Mouse (Mus musculus) limb, embryonic 11.5 days (tissue): Measurements from ENCODE around the gene Phyhipl. TPM values are rescaled to one million over a fixed set of nuclear protein-coding genes. Genes with fewer than 3 reads are reported as not detected.

ENCODE experiments used
- ATAC-seq: fragments of 200-750 bp; cut with Nextera tagmentation; 2 replicates; pipeline ENCODE4 v1.8.0; 2017; ENCODE audit warnings: low read depth; ENCODE audit not compliant: insufficient number of reproducible peaks, low FRiP score, low TSS enrichment
- DNase-seq: peaks from one replicate; pipeline ENCODE4 v3.0.0-alpha.2; 2015; ENCODE audit warnings: low spot score
- H3K27ac ChIP-seq: fragments of 300-500 bp; sonication (generic); replicated peaks from 2 replicates; pipeline ENCODE4 v1.5.1; 2014; ENCODE audit warnings: low read depth, mild to moderate bottlenecking, low read length
- H3K27me3 ChIP-seq: fragments of 300-500 bp; sonication (generic); 2 replicates; pipeline ENCODE4 v1.6.1; 2014; ENCODE audit warnings: mild to moderate bottlenecking, low read length, mixed read lengths; ENCODE audit not compliant: control insufficient read depth, insufficient read depth
- H3K36me3 ChIP-seq: fragments of 300-500 bp; sonication (generic); 2 replicates; pipeline ENCODE4 v1.6.1; 2014; ENCODE audit warnings: mild to moderate bottlenecking, low read length, moderate library complexity, mixed read lengths; ENCODE audit not compliant: control insufficient read depth, insufficient read depth
- H3K4me1 ChIP-seq: fragments of 300-500 bp; sonication (generic); 2 replicates; pipeline ENCODE4 v1.6.1; 2014; ENCODE audit warnings: low read length, mixed read lengths; ENCODE audit not compliant: control insufficient read depth, insufficient read depth
- H3K4me2 ChIP-seq: fragments of 300-500 bp; sonication (generic); 2 replicates; pipeline ENCODE4 v1.6.1; 2014; ENCODE audit warnings: low read depth, mild to moderate bottlenecking, moderate library complexity; ENCODE audit not compliant: severe bottlenecking
- H3K4me3 ChIP-seq: fragments of 300-500 bp; sonication (generic); 2 replicates; pipeline ENCODE4 v1.5.1; 2014; ENCODE audit warnings: low read depth, low read length
- H3K9ac ChIP-seq: fragments of 300-500 bp; sonication (generic); 2 replicates; pipeline ENCODE4 v1.6.1; 2014; ENCODE audit warnings: mild to moderate bottlenecking, low read length
- H3K9me3 ChIP-seq: fragments of 300-500 bp; sonication (generic); 2 replicates; pipeline ENCODE4 v1.6.1; 2016; ENCODE audit warnings: low read length; ENCODE audit not compliant: control insufficient read depth
- WGBS: fragments of 180-500 bp; shearing (Covaris S2); extraction: QIAGEN DNeasy Blood & Tissue Kit; methylation state at CpG from one replicate; pipeline ENCODE4 v1.1.7; 2014; 5-methylcytosine and 5-hydroxymethylcytosine counted together
- polyA plus RNA-seq: library from polyadenylated mRNA; unstranded; fragments of >200 nt; fragmentation: Nextera tagmentation; extraction: Ambion mirVana; gene quantifications from 2 replicates; pipeline ENCODE4 v1.2.1, GENCODE M21; 2014

The Phyhipl gene
- polyA plus RNA-seq, 1 experiment from 2014 or later: 2.1 TPM

DNA sequence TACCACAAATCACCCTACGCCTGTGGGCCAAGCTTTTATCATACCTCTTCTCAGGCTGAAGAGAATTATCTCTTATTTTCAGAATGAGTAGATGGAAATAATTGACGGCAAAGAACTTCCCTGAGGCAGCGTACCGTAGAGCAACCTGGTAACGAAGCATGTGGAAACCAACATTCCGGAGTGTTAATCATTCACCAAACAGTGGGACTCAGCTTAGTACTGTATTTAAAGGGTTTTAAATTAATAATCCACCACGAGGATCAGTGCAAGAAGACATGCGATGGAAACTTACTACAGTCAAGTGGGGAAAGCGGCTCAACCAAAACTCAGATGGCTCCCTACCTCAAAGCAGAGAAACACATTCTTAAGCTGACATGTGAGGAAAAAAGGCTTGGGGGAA lies 12.6 kb downstream of the Phyhipl start:
- ATAC-seq (no peak), DNase-seq (no peak)
- Histone ChIP-seq H3K9ac (no peak overlapping the region), H3K27me3 (no peaks in the 10 kb centered on the region), H3K27ac (no peak overlapping the region), H3K9me3 (no peaks in the 10 kb centered on the region), H3K4me2 (no peak overlapping the region), H3K4me3 (no peak overlapping the region), H3K4me1 (0 out of 2 replicates have a peak, but pooled peaks cover 3% of the 10 kb centered on the region), H3K36me3 (no peaks in the 10 kb centered on the region)
- 77% methylated on average over 9 of the region's 9 CpGs for WGBS

- Histone ChIP-seq H3K9me3 (no peaks in the 10 kb centered on the region), H3K36me3 (no peaks in the 10 kb centered on the region), H3K9ac (no peak overlapping the region), H3K27ac (no peak overlapping the region), H3K4me3 (no peak overlapping the region), H3K27me3 (no peaks in the 10 kb centered on the region), H3K4me1 (0 out of 2 replicates have a peak, but pooled peaks cover 3% of the 10 kb centered on the region), H3K4me2 (no peak overlapping the region)
- 85% methylated on average over 11 of the region's 11 CpGs for WGBS
- no peak for DNase-seq
- no peak for ATAC-seq
These were observed 14.7 kb downstream of the Phyhipl start for GRCm38 (mm10) chr10:70640896-70641596.

DNA sequence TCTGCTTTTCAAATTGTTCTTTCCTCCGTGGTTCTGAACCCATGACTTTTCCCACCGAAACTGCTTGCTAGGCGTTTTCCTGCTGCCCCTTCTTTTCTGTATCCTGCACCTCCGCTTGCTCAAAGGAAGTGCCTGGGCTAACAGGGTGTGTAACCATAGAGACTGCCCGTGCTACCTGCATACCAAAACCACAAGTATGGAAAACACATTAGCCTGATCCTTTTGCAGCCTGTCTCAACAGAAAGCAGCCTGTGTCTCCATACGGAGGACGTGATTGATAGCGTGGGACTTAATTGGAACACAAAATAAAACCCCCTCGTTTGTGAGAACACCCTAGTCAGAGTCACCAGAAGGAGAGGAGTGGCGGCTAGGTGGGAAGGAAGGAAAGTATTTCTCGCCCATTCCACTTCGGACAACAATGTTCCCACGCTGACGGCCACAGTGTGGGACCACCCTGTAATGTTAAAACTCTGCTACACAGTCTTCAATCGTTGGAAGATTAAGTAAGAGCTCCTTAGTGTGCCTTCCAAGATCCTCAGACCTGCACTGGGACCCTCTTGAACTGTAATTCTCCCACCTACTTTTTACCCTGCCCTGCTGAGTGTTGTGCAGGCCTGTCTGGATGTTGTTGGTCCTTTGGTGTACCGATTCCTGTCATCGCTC lies 15.6 kb downstream of the Phyhipl start:
- Histone ChIP-seq H3K4me2 (no peak overlapping the region), H3K9me3 (no peaks in the 10 kb centered on the region), H3K27ac (0 out of 2 replicates have a peak overlapping the region, but pooled peaks have one; percentile 15), H3K36me3 (no peaks in the 10 kb centered on the region), H3K9ac (no peak overlapping the region), H3K4me3 (no peak overlapping the region), H3K27me3 (no peaks in the 10 kb centered on the region), H3K4me1 (0 out of 2 replicates have a peak, but pooled peaks cover 3% of the 10 kb centered on the region)
- 56% methylated on average over 17 of the region's 17 CpGs for WGBS
- DNase-seq (peak; percentile 29), ATAC-seq (peak; percentile 73)

DNA sequence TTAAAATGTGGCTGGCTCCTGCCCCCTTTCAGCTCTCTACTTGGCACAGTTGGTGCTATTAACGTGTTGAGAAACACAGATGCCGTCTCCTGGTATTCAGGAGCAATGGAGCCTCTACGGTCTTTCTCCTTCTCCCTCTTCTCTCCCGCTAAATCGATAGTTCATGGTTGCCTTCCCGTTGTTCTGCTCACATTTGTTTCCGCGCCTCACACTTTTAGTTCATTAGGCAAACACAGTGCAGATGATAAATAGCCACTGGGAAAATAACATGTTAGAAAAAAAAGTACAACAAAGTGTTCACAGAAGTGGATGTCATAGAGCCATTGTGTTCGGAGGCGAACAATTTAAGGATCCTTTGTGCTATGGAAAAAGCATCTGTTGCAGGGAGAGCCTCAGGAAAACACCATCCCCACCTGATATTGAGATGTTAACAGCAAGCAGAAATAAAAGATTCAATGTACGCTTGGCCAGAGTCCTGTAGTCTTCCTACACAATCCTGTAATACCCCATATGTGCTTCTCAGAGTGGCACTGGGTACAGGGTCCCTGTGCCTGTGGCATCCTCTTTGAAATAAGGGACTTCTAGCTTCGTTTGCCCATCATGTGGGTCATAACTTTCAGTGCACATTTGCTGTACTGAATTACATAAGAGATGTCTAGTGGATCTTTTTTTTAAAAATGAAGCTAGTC lies 18.0 kb downstream of the Phyhipl start:
- no peak overlapping the region for H3K4me2 ChIP-seq
- WGBS: 84% methylated on average over 12 of the region's 12 CpGs
- no peak for ATAC-seq

GRCm38 (mm10) chr10:70635261-70635660 lies 20.5 kb downstream of the Phyhipl start:
- WGBS: 78% methylated on average over 1 of the region's 1 CpGs
- no peaks in the 10 kb centered on the region for H3K9me3 ChIP-seq
- no peak overlapping the region for H3K4me3 ChIP-seq
- DNase-seq (no peak), ATAC-seq (no peak)
- H3K9ac ChIP-seq: no peak overlapping the region
- no peaks in the 10 kb centered on the region for H3K27me3 ChIP-seq
- no peak overlapping the region for H3K27ac ChIP-seq
- H3K4me1 ChIP-seq: 0 out of 2 replicates have a peak, but pooled peaks cover 3% of the 10 kb centered on the region
- H3K36me3 ChIP-seq: no peaks in the 10 kb centered on the region
- no peak overlapping the region for H3K4me2 ChIP-seq

More for the DNA sequence above, 18.0 kb downstream of the Phyhipl start:
- Histone ChIP-seq H3K9ac (no peak overlapping the region), H3K36me3 (no peaks in the 10 kb centered on the region), H3K27me3 (no peaks in the 10 kb centered on the region), H3K9me3 (no peaks in the 10 kb centered on the region), H3K4me1 (0 out of 2 replicates have a peak, but pooled peaks cover 3% of the 10 kb centered on the region), H3K27ac (no peak overlapping the region), H3K4me3 (no peak overlapping the region)
- no peak for DNase-seq

- H3K4me2 ChIP-seq: no peak overlapping the region
- no peak for DNase-seq
- 95% methylated on average over 1 of the region's 1 CpGs for WGBS
These were observed 24.6 kb downstream of the Phyhipl start for GRCm38 (mm10) chr10:70631142-70631541.

GRCm38 (mm10) chr10:70623461-70623860 lies 32.3 kb downstream of the Phyhipl start:
- ATAC-seq: no peak
- Histone ChIP-seq H3K9ac (no peak overlapping the region), H3K27me3 (no peaks in the 10 kb centered on the region), H3K36me3 (no peaks in the 10 kb centered on the region), H3K4me1 (no peaks in the 10 kb centered on the region), H3K9me3 (no peaks in the 10 kb centered on the region), H3K4me2 (no peak overlapping the region), H3K4me3 (no peak overlapping the region), H3K27ac (no peak overlapping the region)
- no peak for DNase-seq
- WGBS: 94% methylated on average over 3 of the region's 3 CpGs

More at GRCm38 (mm10) chr10:70631142-70631541, 24.6 kb downstream of the Phyhipl start:
- Histone ChIP-seq H3K27me3 (no peaks in the 10 kb centered on the region), H3K4me1 (no peaks in the 10 kb centered on the region), H3K4me3 (no peak overlapping the region), H3K9ac (no peak overlapping the region), H3K27ac (no peak overlapping the region), H3K9me3 (no peaks in the 10 kb centered on the region), H3K36me3 (no peaks in the 10 kb centered on the region)
- ATAC-seq: no peak

DNA sequence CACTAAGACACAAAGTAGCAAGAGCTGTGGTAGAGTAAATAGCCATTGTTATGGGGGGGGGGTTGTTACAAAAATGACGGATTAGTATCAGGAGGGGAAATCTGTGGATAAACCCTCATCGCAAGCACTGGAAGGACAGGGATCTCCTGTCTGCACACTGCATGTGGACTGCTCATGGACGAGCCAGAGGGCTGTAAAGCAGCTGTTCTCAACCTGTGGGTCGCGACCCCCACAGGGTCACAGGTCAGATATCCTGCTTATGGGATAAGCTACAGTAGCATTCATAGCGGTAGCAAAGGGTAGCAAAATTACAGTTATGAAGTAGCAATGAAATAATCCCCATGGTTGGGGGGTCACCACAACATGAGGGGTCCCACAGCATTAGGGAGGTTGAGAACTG lies 39.4 kb downstream of the Phyhipl start:
- no peak overlapping the region for H3K4me3 ChIP-seq
- no peak for DNase-seq
- H3K27ac ChIP-seq: no peak overlapping the region
- H3K36me3 ChIP-seq: no peaks in the 10 kb centered on the region
- H3K4me1 ChIP-seq: no peaks in the 10 kb centered on the region
- H3K9me3 ChIP-seq: no peaks in the 10 kb centered on the region
- no peak for ATAC-seq
- no peak overlapping the region for H3K9ac ChIP-seq
- H3K4me2 ChIP-seq: no peak overlapping the region
- 79% methylated on average over 6 of the region's 6 CpGs for WGBS
- H3K27me3 ChIP-seq: no peaks in the 10 kb centered on the region
